Mouse (Mus musculus): ENCODE measurements around the gene Nadk2. TPM values are rescaled to one million over a fixed set of nuclear protein-coding genes. Genes with fewer than 3 reads are reported as not detected.

Gene Nadk2
- polyA plus RNA-seq, 1 experiment from 2014 or later: 38.6 TPM

DNA sequence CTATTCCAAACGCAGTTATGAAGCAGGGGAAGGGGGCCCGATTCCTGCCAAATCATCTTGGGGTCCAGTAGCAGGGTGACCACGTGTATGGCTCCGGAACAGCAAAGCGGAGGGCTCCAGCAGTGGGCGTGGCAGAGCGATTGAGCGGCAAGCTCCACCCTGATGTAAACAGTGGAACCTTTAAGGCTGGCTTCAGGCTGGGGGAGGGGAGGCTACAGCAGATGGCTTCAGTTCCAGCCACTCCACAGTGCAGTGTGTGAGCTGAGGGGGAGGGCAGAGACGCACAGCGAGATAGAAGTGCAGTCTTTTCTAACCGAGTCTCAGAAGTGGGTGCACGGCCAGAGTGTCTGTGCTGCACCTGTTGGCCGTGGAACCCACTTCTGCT lies 23.3 kb downstream of the Nadk2 start:
- Histone ChIP-seq H3K36me3 (ENCODE audit: insufficient read depth) (peaks cover 49% of the 10 kb centered on the region), H3K27me3 (ENCODE audit: insufficient read depth, low read length) (no peaks in the 10 kb centered on the region), H3K4me3 (ENCODE audit: low read depth, low read length) (0 out of 2 replicates have a peak overlapping the region, but pooled peaks have one; percentile 8), H3K4me2 (peak overlapping the region; percentile 50), H3K9me3 (ENCODE audit: low read depth, low read length) (no peaks in the 10 kb centered on the region), H3K9ac (no peak overlapping the region), H3K4me1 (ENCODE audit: insufficient read depth) (no peaks in the 10 kb centered on the region; the same call in 1 of the 2 replicates), H3K27ac (ENCODE audit: low read depth) (peak overlapping the region; percentile 73; the same call in 1 of the 2 replicates)
- peak; percentile 94 for DNase-seq
- WGBS: 4% methylated on average over 13 of the region's 13 CpGs
- TF ChIP-seq CTCF (IDR thresholded peaks at IDR 0.05; ENCODE audit: low read depth): no peak
- peak; percentile 98 for ATAC-seq (ENCODE audit: insufficient read depth)

GRCm38 (mm10) chr15:9096865-9097264 lies 25.8 kb downstream of the Nadk2 start:
- peaks cover 60% of the 10 kb centered on the region for H3K36me3 ChIP-seq (ENCODE audit: insufficient read depth)
- no peak overlapping the region for H3K4me3 ChIP-seq (ENCODE audit: low read depth, low read length)
- H3K9me3 ChIP-seq (ENCODE audit: low read depth, low read length): no peaks in the 10 kb centered on the region
- no peaks in the 10 kb centered on the region; the same call in 1 of the 2 replicates for H3K4me1 ChIP-seq (ENCODE audit: insufficient read depth)
- no peak overlapping the region for H3K27ac ChIP-seq (ENCODE audit: low read depth)
- ATAC-seq (ENCODE audit: insufficient read depth) (no peak), DNase-seq (no peak)
- no peak overlapping the region for H3K4me2 ChIP-seq
- whole genome bisulfite sequencing: 79% methylated on average over 4 of the region's 4 CpGs
- no peaks in the 10 kb centered on the region for H3K27me3 ChIP-seq (ENCODE audit: insufficient read depth, low read length)
- H3K9ac ChIP-seq: no peak overlapping the region
- no peak for TF ChIP-seq CTCF (IDR thresholded peaks at IDR 0.05; ENCODE audit: low read depth)

GRCm38 (mm10) chr15:9100446-9101077 lies 29.5 kb downstream of the Nadk2 start:
- Histone ChIP-seq H3K9ac (no peak overlapping the region), H3K4me1 (ENCODE audit: insufficient read depth) (no peaks in the 10 kb centered on the region), H3K4me2 (no peak overlapping the region), H3K27me3 (ENCODE audit: insufficient read depth, low read length) (no peaks in the 10 kb centered on the region), H3K9me3 (ENCODE audit: low read depth, low read length) (no peaks in the 10 kb centered on the region), H3K27ac (ENCODE audit: low read depth) (no peak overlapping the region), H3K4me3 (ENCODE audit: low read depth, low read length) (no peak overlapping the region), H3K36me3 (ENCODE audit: insufficient read depth) (peaks cover 78% of the 10 kb centered on the region)
- ATAC-seq (ENCODE audit: insufficient read depth) (no peak), DNase-seq (no peak)
- TF ChIP-seq CTCF (IDR thresholded peaks at IDR 0.05; ENCODE audit: low read depth): no peak
- 92% methylated on average over 10 of the region's 10 CpGs for WGBS

DNA sequence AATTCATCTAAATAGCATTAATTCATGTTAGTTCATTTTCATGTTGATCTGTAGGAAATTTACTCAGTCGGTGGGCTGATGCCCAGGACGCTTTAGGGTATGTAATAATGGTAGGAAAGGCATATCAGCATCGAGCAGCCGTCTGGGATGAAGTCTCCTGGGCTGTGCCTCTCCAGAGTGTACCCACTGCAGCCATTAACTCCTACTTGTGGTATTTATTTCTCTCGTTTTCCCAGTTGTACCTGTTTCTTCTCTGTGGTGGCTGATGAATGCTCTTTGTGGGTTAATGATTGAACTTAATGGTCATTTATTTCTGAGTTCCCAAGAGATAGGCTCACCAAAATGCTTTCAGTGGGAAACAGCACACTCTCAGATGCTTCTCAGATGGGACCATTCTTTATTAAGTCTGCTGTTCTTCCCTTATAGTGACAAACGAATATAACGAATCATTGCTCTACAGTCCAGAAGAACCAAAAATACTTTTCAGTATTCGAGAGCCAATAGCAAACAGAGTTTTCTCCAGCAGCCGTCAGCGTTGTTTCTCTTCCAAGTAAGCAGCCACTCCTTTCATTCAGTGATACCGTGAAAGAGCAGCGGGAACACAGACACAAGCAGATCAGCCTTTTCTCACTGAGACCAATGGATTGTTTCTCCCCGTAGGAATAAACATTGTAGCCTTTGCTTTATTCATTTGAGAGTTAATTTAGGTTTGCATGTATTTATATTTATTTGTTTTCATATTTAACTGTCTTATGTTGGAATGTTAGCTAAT lies 35.4 kb downstream of the Nadk2 start:
- Histone ChIP-seq H3K27ac (ENCODE audit: low read depth) (no peak overlapping the region), H3K9ac (no peak overlapping the region), H3K9me3 (ENCODE audit: low read depth, low read length) (no peaks in the 10 kb centered on the region), H3K27me3 (ENCODE audit: insufficient read depth, low read length) (no peaks in the 10 kb centered on the region), H3K4me2 (no peak overlapping the region), H3K36me3 (ENCODE audit: insufficient read depth) (peaks cover 61% of the 10 kb centered on the region), H3K4me1 (ENCODE audit: insufficient read depth) (no peaks in the 10 kb centered on the region), H3K4me3 (ENCODE audit: low read depth, low read length) (no peak overlapping the region)
- no peak for DNase-seq
- 80% methylated on average over 13 of the region's 13 CpGs for WGBS
- no peak for ATAC-seq (ENCODE audit: insufficient read depth)
- TF ChIP-seq CTCF (IDR thresholded peaks at IDR 0.05; ENCODE audit: low read depth): no peak

DNA sequence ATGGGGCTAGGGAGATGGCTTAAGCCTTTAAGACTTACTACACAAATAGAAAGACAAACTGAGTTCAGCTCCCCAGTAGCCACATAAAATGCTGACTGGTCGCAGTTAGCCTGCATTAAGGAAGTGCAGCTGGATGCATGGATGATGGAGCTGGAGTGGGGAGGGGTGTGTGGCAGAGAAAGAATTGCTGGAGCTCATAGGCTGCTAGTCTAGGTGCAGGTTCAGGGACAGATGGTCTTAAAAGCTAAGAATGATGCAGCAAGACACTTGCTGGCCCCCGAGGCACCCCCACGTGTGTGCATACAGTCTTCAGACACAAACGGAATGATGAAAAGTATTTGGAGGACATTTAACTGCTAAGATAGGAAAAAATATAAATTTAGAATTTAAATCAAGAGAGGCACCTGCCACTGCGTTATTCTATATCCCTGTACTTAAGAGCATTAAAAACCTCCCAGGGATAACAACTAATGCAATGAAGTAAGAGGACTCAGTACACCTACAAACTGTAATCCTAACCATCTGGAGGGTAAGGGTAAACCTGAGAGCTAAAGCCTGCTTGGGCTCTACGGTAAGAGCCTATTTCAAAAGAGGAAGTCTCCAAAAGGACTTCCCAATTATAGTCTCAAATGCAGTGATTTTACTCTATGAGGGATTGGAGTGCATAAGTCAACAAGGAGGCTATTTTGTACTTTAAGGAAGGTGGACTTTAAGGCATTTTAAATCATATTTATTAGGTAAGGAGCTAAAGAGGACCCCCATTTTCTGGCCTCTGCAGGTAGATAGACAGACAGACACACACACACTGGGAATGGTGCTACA lies 39.7 kb downstream of the Nadk2 start:
- peaks cover 64% of the 10 kb centered on the region for H3K36me3 ChIP-seq (ENCODE audit: insufficient read depth)
- no peak for DNase-seq
- WGBS: 85% methylated on average over 6 of the region's 6 CpGs

GRCm38 (mm10) chr15:9111648-9112047 lies 40.6 kb downstream of the Nadk2 start:
- H3K4me1 ChIP-seq (ENCODE audit: insufficient read depth): no peaks in the 10 kb centered on the region
- no peak overlapping the region for H3K9ac ChIP-seq
- no peak overlapping the region for H3K27ac ChIP-seq (ENCODE audit: low read depth)
- H3K4me3 ChIP-seq (ENCODE audit: low read depth, low read length): no peak overlapping the region
- no peaks in the 10 kb centered on the region for H3K9me3 ChIP-seq (ENCODE audit: low read depth, low read length)
- no peaks in the 10 kb centered on the region for H3K27me3 ChIP-seq (ENCODE audit: insufficient read depth, low read length)
- no peak overlapping the region for H3K4me2 ChIP-seq
- H3K36me3 ChIP-seq (ENCODE audit: insufficient read depth): peaks cover 66% of the 10 kb centered on the region
- no peak for ATAC-seq (ENCODE audit: insufficient read depth)
- WGBS: 66% methylated on average over 3 of the region's 3 CpGs
- no peak for TF ChIP-seq CTCF (IDR thresholded peaks at IDR 0.05; ENCODE audit: low read depth)
- DNase-seq: no peak

More for the DNA sequence above, 39.7 kb downstream of the Nadk2 start:
- no peak for TF ChIP-seq CTCF (IDR thresholded peaks at IDR 0.05; ENCODE audit: low read depth)
- ATAC-seq (ENCODE audit: insufficient read depth): no peak
- no peak overlapping the region for H3K4me2 ChIP-seq
- H3K4me3 ChIP-seq (ENCODE audit: low read depth, low read length): no peak overlapping the region
- H3K9ac ChIP-seq: no peak overlapping the region
- no peaks in the 10 kb centered on the region for H3K4me1 ChIP-seq (ENCODE audit: insufficient read depth)
- H3K27me3 ChIP-seq (ENCODE audit: insufficient read depth, low read length): no peaks in the 10 kb centered on the region
- no peak overlapping the region for H3K27ac ChIP-seq (ENCODE audit: low read depth)
- H3K9me3 ChIP-seq (ENCODE audit: low read depth, low read length): no peaks in the 10 kb centered on the region
